11 mouse cellular contexts compared by ENCODE assay signal in the genomic region with DNA sequence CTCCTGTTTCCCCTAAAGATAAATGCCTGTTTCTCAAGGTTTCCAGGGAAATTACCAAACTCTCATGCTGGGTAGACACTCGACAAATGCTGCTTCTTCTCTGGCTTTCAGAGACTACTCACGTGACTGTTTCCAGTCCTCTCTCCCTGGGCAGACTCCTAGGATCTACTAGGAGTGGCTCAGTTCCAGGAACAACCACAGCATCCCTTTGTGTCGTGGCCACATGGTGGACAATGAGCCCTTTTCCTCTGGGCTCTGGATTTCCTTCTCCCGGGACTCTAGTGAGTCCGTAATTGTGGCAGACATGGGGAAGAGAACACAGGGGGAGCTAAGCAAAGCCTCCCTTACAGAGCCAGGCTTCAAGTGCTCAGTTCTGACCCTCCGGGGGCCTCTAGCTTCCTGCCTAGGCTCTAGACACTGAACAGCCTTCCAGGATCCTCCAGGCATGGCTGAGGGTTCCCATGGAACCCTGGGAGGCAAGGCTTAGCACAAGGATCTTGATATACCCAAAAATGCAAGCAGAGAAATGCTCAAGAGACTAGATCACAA. TPM values are rescaled to one million over a fixed set of nuclear protein-coding genes. Genes with fewer than 3 reads are reported as not detected.
DNase-seq lines count a peak whose midpoint lies in the region; ATAC-seq and TF ChIP-seq lines count a peak whose summit lies in the region.
"Had no signal": no experiment of that assay in that cellular context is flagged by ENCODE, and none has a peak within 500 bp of the region (broad histone marks: within the 10 kb centered on the region; RNA-seq: fewer than 3 reads in every experiment).

No protein-coding gene starts in this region.

- no peaks in the 10 kb centered on the region for H3K9me3 ChIP-seq in hindbrain, postnatal 0 days (ENCODE audit: low read length)

- H3K4me2 ChIP-seq in hindbrain, postnatal 0 days (ENCODE audit: low read depth, low read length), result no peak overlapping the region

- H3K27ac ChIP-seq in kidney, adult 2 months (ENCODE audit: insufficient read depth, low read depth, low read length), result peak overlapping the region; percentile 0; the same call in 1 of the 2 replicates
- H3K27ac ChIP-seq in hindbrain, postnatal 0 days, result peak overlapping the region; percentile 41; the same call in 1 of the 2 replicates

- DNase-seq in kidney, adult 2 months, result peak; percentile 69
- no peak for DNase-seq in kidney, postnatal 4 days
- peak; percentile 72 for DNase-seq in 3T3-L1 (ENCODE audit: low read depth, low spot score)
- peak; percentile 57 for DNase-seq in NIH3T3 (ENCODE audit: low read depth)
- peak; percentile 77 for DNase-seq in hindbrain, postnatal 0 days (ENCODE audit: low spot score)
- DNase-seq in B cell, adult 2 months, result no peak
- no peak for DNase-seq in T-cell, adult 2 months (ENCODE audit: low spot score)
- no peak for DNase-seq in thymus, postnatal 14 days

- no peak overlapping the region for H3K9ac ChIP-seq in hindbrain, postnatal 0 days (replicated peaks; ENCODE audit: low read length)

- peak; percentile 84 for ATAC-seq in hindbrain, postnatal 0 days
- ATAC-seq: Patski had no signal

- no peak overlapping the region for H3K4me3 ChIP-seq in kidney, adult 2 months (ENCODE audit: insufficient read depth, low read depth, low read length)
- H3K4me3 ChIP-seq in hindbrain, postnatal 0 days (ENCODE audit: low read length), result no peak overlapping the region

- TF ChIP-seq CTCF in kidney, adult 2 months (conservative IDR thresholded peaks at IDR 0.05; ENCODE audit: insufficient read depth, insufficient read length, low read depth, low read length), result no peak
- peak; percentile 43 for TF ChIP-seq CTCF in hindbrain, postnatal 0 days (IDR thresholded peaks at IDR 0.05; ENCODE audit: low read depth)

- no peaks in the 10 kb centered on the region for H3K36me3 ChIP-seq in kidney, adult 2 months (ENCODE audit: control insufficient read depth, insufficient read depth, low read length)
- H3K36me3 ChIP-seq in hindbrain, postnatal 0 days (ENCODE audit: insufficient read depth, low read length), result no peaks in the 10 kb centered on the region

- H3K4me1 ChIP-seq in kidney, adult 2 months (ENCODE audit: control insufficient read depth, insufficient read depth, low read length), result no peaks in the 10 kb centered on the region
- no peaks in the 10 kb centered on the region; the same call in 1 of the 2 replicates for H3K4me1 ChIP-seq in hindbrain, postnatal 0 days (ENCODE audit: insufficient read depth, low read length)

- H3K27me3 ChIP-seq in kidney, adult 2 months (replicated peaks; ENCODE audit: control insufficient read depth, insufficient read depth, low read length), result no peaks in the 10 kb centered on the region
- no peaks in the 10 kb centered on the region for H3K27me3 ChIP-seq in hindbrain, postnatal 0 days (ENCODE audit: insufficient read depth, low read length)
- H3K27me3 ChIP-seq: Patski had no signal

- 35% methylated on average over 6 of the region's 6 CpGs for WGBS in kidney, adult 2 months
- WGBS in hindbrain, postnatal 0 days, result 23% methylated on average over 6 of the region's 6 CpGs

- TF ChIP-seq POLR2A in kidney, adult 2 months (IDR thresholded peaks at IDR 0.05; ENCODE audit: low read depth, low read length), result no peak

RNA-seq across cellular contexts. Expression of gene Lrrc74a, which starts 47.6 kb away (rescaled TPM):
- not detected in 2 replicates for polyA plus RNA-seq in kidney, adult 2 months (2012; rRNA removed)
- not detected in 2 replicates for total RNA-seq in hindbrain, postnatal 0 days (2014; rRNA removed)
- not detected in 2 replicates for polyA plus RNA-seq in hindbrain, postnatal 0 days (2015; fragmentation: Nextera tagmentation; extraction: Ambion mirVana)
- total RNA-seq: liver, adult 2 months had no signal
- polyA plus RNA-seq: liver, adult 2 months; neural tube, embryonic 11.5 days; Patski had no signal

RNA-seq across cellular contexts. Expression of gene Angel1, which starts 55.5 kb away (rescaled TPM):
- 7.3 and 8.7 TPM in 2 replicates for polyA plus RNA-seq in kidney, adult 2 months (2012; rRNA removed)
- total RNA-seq in hindbrain, postnatal 0 days (2014; rRNA removed), result 5.8 and 10.0 TPM in 2 replicates
- 9.1 and 9.3 TPM in 2 replicates for polyA plus RNA-seq in hindbrain, postnatal 0 days (2015; fragmentation: Nextera tagmentation; extraction: Ambion mirVana)

Comparison
In these comparisons a context has a peak if more than half of its experiments do, and no peak if none do; other contexts are left out.
1. DNase-seq: peak in kidney, adult 2 months (single experiment), 3T3-L1 (single experiment), NIH3T3 (single experiment) and hindbrain, postnatal 0 days (single experiment); none in kidney, postnatal 4 days (0 of 2), B cell, adult 2 months (0 of 2), T-cell, adult 2 months (single experiment) and thymus, postnatal 14 days (single experiment).